In the genomic region with DNA sequence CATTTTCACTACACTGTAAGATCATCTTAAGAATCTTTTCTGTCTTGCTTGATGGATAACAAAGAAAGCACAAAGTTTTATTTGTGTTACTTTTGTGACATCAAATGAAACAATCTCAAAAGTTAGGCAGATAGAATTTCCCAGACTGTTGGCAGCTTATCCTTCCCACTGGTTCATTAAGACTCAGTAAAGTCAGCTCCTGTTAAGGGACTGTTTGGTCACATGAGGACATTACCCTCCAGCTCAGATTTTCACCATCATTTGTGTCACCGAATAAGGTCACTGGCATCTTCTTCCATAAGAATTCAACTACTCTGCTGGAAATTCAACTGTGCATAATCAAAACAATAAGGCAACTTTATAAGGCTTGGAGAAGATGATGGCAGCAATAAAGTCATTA, we compare ENCODE assay signal across 27 mouse cellular contexts.
"Had no signal": no experiment of that assay in that cellular context is flagged by ENCODE, and none has a peak within 500 bp of the region (broad histone marks: within the 10 kb centered on the region; RNA-seq: fewer than 3 reads in every experiment).

No protein-coding gene starts in this region.

- DNase-seq: cerebellum, adult 9-10 months; cerebellum, adult 9-11 months; cerebellum, postnatal 10 days; cerebellum, postnatal 14 days; cerebellum, postnatal 25 days; cerebellum, postnatal 36 days; embryo, embryonic 11 days; forebrain, postnatal 0 days; gastrocnemius, adult 2 months; gastrocnemius, postnatal 10 days; gastrocnemius, postnatal 14 days; gastrocnemius, postnatal 25 days; gastrocnemius, postnatal 36 days; heart, adult 11 months; heart, adult 18-20 months; heart, adult 2 months had no signal

- ATAC-seq: forebrain, embryonic 13.5 days; forebrain, embryonic 14.5 days; forebrain, embryonic 15.5 days; forebrain, embryonic 16.5 days; forebrain, postnatal 0 days had no signal

- H3K27me3 ChIP-seq: embryonic facial prominence, embryonic 12.5 days; embryonic facial prominence, embryonic 13.5 days; embryonic facial prominence, embryonic 15.5 days; forebrain, embryonic 12.5 days; forebrain, embryonic 13.5 days; forebrain, embryonic 15.5 days had no signal

- H3K4me1 ChIP-seq: embryonic facial prominence, embryonic 10.5 days; embryonic facial prominence, embryonic 12.5 days; embryonic facial prominence, embryonic 13.5 days; embryonic facial prominence, embryonic 15.5 days; forebrain, embryonic 10.5 days; forebrain, embryonic 12.5 days; forebrain, embryonic 13.5 days; forebrain, embryonic 15.5 days had no signal

- H3K27ac ChIP-seq: embryonic facial prominence, embryonic 10.5 days; embryonic facial prominence, embryonic 12.5 days; embryonic facial prominence, embryonic 13.5 days; embryonic facial prominence, embryonic 15.5 days; forebrain, embryonic 10.5 days; forebrain, embryonic 12.5 days; forebrain, embryonic 13.5 days; forebrain, embryonic 15.5 days; gastrocnemius, adult 2 months; heart, adult 2 months had no signal

- H3K9ac ChIP-seq: embryonic facial prominence, embryonic 12.5 days; embryonic facial prominence, embryonic 13.5 days; embryonic facial prominence, embryonic 15.5 days; forebrain, embryonic 12.5 days; forebrain, embryonic 13.5 days; forebrain, embryonic 15.5 days; forebrain, postnatal 0 days had no signal

- H3K4me3 ChIP-seq: embryonic facial prominence, embryonic 10.5 days; embryonic facial prominence, embryonic 12.5 days; embryonic facial prominence, embryonic 13.5 days; embryonic facial prominence, embryonic 15.5 days; erythroblast, embryonic 14.5 days; forebrain, embryonic 10.5 days; forebrain, embryonic 12.5 days; forebrain, embryonic 13.5 days; forebrain, embryonic 15.5 days; gastrocnemius, adult 2 months; heart, adult 2 months had no signal

- H3K9me3 ChIP-seq: embryonic facial prominence, embryonic 10.5 days; embryonic facial prominence, embryonic 12.5 days; embryonic facial prominence, embryonic 13.5 days; embryonic facial prominence, embryonic 15.5 days; forebrain, embryonic 10.5 days; forebrain, embryonic 12.5 days; forebrain, embryonic 13.5 days; forebrain, embryonic 15.5 days had no signal

- H3K36me3 ChIP-seq: embryonic facial prominence, embryonic 10.5 days; embryonic facial prominence, embryonic 12.5 days; embryonic facial prominence, embryonic 13.5 days; embryonic facial prominence, embryonic 15.5 days; forebrain, embryonic 10.5 days; forebrain, embryonic 12.5 days; forebrain, embryonic 15.5 days had no signal

- H3K4me2 ChIP-seq: embryonic facial prominence, embryonic 12.5 days; embryonic facial prominence, embryonic 13.5 days; embryonic facial prominence, embryonic 15.5 days; forebrain, embryonic 12.5 days; forebrain, embryonic 13.5 days; forebrain, embryonic 15.5 days had no signal
